Mouse (Mus musculus) kidney, adult 8-10 months (tissue): ENCODE data around the gene Gngt1.

Experiments used
- DNase-seq, 2 experiments: peaks; one replicate each; pipeline ENCODE4 v3.0.0; 2022

Gene Gngt1

GRCm38 (mm10) chr6:3993492-3993891 lies at the start of gene Gngt1:
Gngt1 (plus strand) TSS chr6:3993792.
- DNase-seq: no peak

- DNase-seq: no peak
Observed at GRCm38 (mm10) chr6:3954969-3955368, 38.6 kb upstream of the Gngt1 start.

GRCm38 (mm10) chr6:3967676-3968626 lies 25.6 kb upstream of the Gngt1 start:
- peak in 1 of 2 experiments; percentile 13 for DNase-seq

- DNase-seq: no peak
Observed at GRCm38 (mm10) chr6:3973679-3974078, 19.9 kb upstream of the Gngt1 start.

GRCm38 (mm10) chr6:3982661-3983284 lies 10.8 kb upstream of the Gngt1 start:
- DNase-seq: no peak

DNA sequence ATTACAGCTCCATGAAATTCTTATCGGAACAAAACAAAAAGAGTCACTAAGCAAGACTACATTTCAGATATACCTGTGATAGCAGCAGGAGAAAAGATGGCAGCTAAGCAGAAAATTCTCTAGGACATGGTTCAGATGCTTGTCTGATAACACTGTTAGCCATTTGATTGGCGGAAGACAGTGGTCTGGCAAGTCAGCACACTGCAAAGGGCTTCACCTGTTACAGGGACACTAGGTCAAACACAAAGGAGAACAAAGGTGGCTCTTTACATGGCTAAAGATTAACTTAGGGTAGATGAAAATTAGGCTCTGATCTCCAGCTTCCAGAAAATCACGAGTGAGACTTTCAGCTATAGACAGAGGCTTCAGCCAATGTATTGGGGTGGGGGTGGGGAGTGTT lies 4.8 kb upstream of the Gngt1 start, which contains the start of gene Tfpi2:
Tfpi2 (minus strand) TSS at position 170 of the 400 bp plus-strand sequence.
- peak; percentile 21 to 59 for DNase-seq

DNA sequence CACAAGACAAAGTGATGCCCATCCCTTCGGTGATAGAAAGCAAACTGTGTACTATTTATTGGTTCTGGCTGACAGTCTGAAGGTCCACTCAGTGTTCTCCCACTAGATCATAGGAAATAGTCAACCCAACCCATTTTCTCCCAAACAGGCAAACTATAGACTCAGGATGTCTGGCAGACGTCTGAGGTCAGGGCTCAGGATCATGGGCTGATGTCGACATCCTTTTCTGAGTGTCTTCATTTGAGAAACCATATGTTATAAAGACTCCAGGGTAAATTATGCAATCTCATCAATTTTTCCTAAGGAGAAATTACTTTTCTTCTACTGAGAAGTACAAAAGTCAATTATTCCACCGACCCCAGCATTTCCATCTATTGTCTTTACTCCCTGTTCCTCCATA lies 4.5 kb downstream of the Gngt1 start:
- DNase-seq: no peak

- no peak for DNase-seq
Observed at GRCm38 (mm10) chr6:3999296-3999695, 5.7 kb downstream of the Gngt1 start.

DNA sequence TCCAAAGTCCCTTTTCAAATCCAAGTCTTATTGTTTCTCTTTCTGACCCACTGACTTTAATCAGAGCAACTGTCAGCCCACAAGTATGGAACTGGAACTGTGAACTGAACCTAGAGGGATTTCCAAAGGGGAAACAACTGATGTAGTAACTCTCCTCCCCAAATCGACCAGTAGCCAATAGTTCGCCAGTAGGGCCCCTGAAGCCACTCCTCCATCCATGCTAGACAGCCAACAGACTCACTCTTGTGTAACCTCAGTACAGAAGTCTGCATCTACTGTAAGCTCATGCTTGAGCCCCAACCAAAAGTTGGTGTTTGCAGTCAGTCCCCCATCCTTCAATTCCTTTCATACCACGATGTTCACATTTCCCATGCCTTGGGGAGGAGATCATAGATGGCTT lies 7.1 kb downstream of the Gngt1 start:
- no peak for DNase-seq

- DNase-seq: no peak
Observed at GRCm38 (mm10) chr6:4003445-4003844, 9.9 kb downstream of the Gngt1 start.

GRCm38 (mm10) chr6:4003890-4004306 lies 10.3 kb downstream of the Gngt1 start, which contains the start of gene Gng11:
Gng11 (plus strand) TSS chr6:4003904.
- peak; percentile 65 to 75 for DNase-seq

DNA sequence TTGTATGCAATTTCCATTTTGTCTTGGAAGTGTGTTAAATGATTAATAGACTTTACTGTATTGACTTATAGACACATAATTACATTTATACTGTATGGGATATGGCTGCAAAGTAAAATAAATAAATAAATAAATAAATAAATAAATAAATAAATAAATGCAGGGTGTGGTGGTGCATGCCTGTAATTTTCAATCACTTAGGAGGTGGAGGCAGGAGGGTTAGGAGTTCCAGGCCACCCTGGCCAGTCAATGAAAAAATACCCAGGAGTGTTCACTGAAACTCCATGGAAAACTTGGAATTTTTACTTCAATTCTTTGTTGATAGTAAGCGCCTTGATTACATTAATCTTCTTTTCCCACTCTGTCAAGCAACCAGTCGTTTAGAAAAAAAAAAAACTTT lies 11.2 kb downstream of the Gngt1 start:
- DNase-seq: no peak

DNA sequence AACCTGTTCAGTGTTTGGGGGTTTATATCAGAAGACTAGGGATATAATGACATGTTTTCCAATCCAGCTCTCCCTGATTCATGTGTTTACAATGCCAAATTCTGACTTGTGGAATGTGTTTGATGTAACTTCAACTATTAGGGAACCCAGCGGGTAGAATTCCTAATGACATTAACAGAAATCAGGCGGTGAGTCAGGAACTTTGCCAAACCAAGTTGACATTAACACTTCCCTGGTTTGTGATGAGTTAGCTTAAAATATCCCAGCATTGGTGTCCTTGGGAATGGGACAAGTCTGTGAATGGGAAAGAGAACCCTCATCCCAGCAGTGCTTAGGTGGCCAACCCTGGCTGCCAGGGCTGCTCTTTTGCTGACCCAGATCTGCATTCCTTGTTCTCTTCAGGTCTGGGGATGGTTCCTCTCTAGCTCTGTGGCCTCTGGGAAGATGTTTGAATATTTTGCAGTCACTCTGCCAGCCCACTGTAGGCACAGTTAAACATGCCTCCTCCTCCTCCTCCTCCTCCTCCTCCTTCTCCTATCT lies 15.0 kb downstream of the Gngt1 start:
- no peak for DNase-seq

GRCm38 (mm10) chr6:4009548-4009947 lies 16.0 kb downstream of the Gngt1 start:
- DNase-seq: peak in 1 of 2 experiments; percentile 60

- DNase-seq: peak in 1 of 2 experiments; percentile 54
Observed at GRCm38 (mm10) chr6:4022645-4023044, 29.1 kb downstream of the Gngt1 start.

GRCm38 (mm10) chr6:4026367-4026766 lies 32.8 kb downstream of the Gngt1 start:
- no peak for DNase-seq

DNA sequence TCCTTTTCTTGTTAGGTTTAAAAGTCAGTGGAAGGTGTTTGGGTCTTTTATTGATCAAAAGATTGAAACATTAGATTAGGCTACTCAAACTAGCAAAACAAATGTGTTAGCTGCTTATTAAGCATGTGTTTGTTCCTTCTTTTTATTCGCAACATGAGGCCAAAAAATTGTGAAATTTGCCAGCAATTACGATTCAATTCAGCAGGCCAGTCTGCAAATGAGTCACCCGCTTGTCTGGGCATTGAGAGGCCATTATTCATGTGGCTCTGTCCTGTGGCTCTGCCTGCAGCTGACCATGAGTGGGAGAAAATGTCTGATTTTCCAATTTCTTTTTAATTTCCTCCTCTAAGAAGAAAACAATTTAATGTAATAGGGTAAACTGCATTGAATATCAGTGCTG lies 37.4 kb downstream of the Gngt1 start:
- no peak for DNase-seq

DNA sequence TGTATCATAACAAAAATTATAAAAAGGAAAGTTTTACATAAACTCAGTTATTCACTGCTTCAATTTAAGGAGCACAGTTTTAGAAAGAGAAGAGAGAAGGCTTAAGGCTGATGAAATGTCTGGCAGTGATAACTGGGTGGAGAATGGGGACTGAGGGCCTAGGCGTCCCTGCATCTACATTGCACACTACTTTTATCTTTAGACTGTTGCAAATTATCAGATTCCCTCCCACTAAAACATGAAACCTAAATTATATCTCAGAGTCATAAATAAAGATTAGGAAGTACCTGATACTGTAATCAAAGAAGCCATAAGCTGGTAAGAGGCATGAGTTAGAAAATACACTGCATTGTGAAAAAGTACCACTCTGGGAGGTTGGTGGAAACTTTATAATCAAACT lies 48.2 kb downstream of the Gngt1 start:
- no peak for DNase-seq
